Mouse (Mus musculus): ENCODE measurements around the gene Arf3. TPM values are rescaled to one million over a fixed set of nuclear protein-coding genes. Genes with fewer than 3 reads are reported as not detected.

The Arf3 gene
- polyA plus RNA-seq, 1 experiment = 165 TPM

DNA sequence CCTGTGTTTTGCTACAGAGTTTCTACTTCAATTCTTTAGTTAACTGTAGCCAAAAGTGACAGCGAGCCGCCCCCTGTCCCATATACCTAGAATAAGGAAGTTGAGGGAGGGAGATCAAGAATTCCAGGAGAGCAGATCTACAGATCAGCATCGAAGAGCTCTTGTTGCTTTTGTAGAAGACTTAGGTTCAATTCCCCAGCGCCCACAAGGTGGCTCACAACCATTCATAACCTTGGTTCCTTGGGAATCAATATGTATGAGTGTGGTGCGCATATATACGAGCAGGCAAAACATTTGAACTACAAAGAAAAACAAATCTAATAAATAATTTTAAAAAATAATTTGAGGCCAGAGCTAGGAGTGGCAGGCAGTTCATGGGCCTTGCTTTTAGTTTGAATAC, 18.2 kb upstream of the Arf3 start:
- no peak for TF ChIP-seq POLR2A (IDR thresholded peaks at IDR 0.05; ENCODE audit: control insufficient read depth, extremely low read depth, insufficient read depth, low read length, poor library complexity)
- no peak for TF ChIP-seq CTCF (IDR thresholded peaks at IDR 0.05; ENCODE audit: borderline replicate concordance, control insufficient read depth, extremely low read depth, insufficient read depth, low read length, poor library complexity)
- Histone ChIP-seq H3K4me3 (ENCODE audit: control insufficient read depth, insufficient read depth, low read length) (no peak overlapping the region), H3K27me3 (ENCODE audit: control insufficient read depth, insufficient read depth, low read length) (peaks cover 39% of the 10 kb centered on the region), H3K36me3 (ENCODE audit: control insufficient read depth, insufficient read depth, low read length) (no peaks in the 10 kb centered on the region), H3K4me1 (replicated peaks; ENCODE audit: control insufficient read depth, insufficient read depth, low read length) (peaks cover 18% of the 10 kb centered on the region), H3K27ac (ENCODE audit: control insufficient read depth, insufficient read depth, low read length) (no peak overlapping the region)
- DNase-seq = no peak
- 61% methylated on average over 6 of the region's 6 CpGs for WGBS

DNA sequence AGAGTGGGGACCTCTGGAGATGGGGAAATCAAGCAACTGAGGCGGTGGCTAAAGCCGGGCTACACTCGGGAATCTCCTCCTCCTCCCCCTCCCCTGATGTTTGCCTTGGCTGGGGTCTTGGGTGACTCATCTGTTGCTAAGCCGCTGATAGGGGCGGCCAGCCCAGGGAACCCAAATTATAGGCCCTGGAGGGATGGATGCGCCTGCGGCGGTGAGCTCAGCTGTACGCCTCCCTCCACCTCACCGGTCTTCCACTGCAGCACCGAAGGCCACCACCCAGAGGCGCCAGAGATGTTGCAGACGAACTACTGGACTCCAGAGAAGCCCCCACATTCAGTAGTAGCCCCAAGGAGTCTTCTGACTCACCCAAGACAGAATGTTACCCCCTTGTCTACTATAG, 17.6 kb upstream of the Arf3 start:
- Histone ChIP-seq H3K4me3 (ENCODE audit: control insufficient read depth, insufficient read depth, low read length) (no peak overlapping the region), H3K27me3 (ENCODE audit: control insufficient read depth, insufficient read depth, low read length) (peaks cover 42% of the 10 kb centered on the region), H3K27ac (ENCODE audit: control insufficient read depth, insufficient read depth, low read length) (no peak overlapping the region), H3K4me1 (replicated peaks; ENCODE audit: control insufficient read depth, insufficient read depth, low read length) (peaks cover 23% of the 10 kb centered on the region), H3K36me3 (ENCODE audit: control insufficient read depth, insufficient read depth, low read length) (no peaks in the 10 kb centered on the region)
- WGBS = 45% methylated on average over 13 of the region's 13 CpGs
- no peak for DNase-seq
- TF ChIP-seq CTCF (IDR thresholded peaks at IDR 0.05; ENCODE audit: borderline replicate concordance, control insufficient read depth, extremely low read depth, insufficient read depth, low read length, poor library complexity) (no peak), POLR2A (IDR thresholded peaks at IDR 0.05; ENCODE audit: control insufficient read depth, extremely low read depth, insufficient read depth, low read length, poor library complexity) (no peak)

- Histone ChIP-seq H3K4me1 (replicated peaks; ENCODE audit: control insufficient read depth, insufficient read depth, low read length) (peaks cover 23% of the 10 kb centered on the region), H3K36me3 (ENCODE audit: control insufficient read depth, insufficient read depth, low read length) (no peaks in the 10 kb centered on the region), H3K4me3 (ENCODE audit: control insufficient read depth, insufficient read depth, low read length) (no peak overlapping the region), H3K27me3 (ENCODE audit: control insufficient read depth, insufficient read depth, low read length) (peaks cover 42% of the 10 kb centered on the region), H3K27ac (ENCODE audit: control insufficient read depth, insufficient read depth, low read length) (no peak overlapping the region)
- no peak for DNase-seq
- no peak for TF ChIP-seq CTCF (IDR thresholded peaks at IDR 0.05; ENCODE audit: borderline replicate concordance, control insufficient read depth, extremely low read depth, insufficient read depth, low read length, poor library complexity)
- TF ChIP-seq POLR2A (IDR thresholded peaks at IDR 0.05; ENCODE audit: control insufficient read depth, extremely low read depth, insufficient read depth, low read length, poor library complexity) = no peak
- 25% methylated on average over 8 of the region's 8 CpGs for WGBS
Measured at GRCm38 (mm10) chr15:98780075-98780474, 17.1 kb upstream of the Arf3 start.

GRCm38 (mm10) chr15:98778806-98779205, 15.8 kb upstream of the Arf3 start:
- DNase-seq = no peak
- H3K27me3 ChIP-seq (ENCODE audit: control insufficient read depth, insufficient read depth, low read length) = peaks cover 42% of the 10 kb centered on the region
- no peak overlapping the region for H3K4me3 ChIP-seq (ENCODE audit: control insufficient read depth, insufficient read depth, low read length)
- no peak overlapping the region for H3K27ac ChIP-seq (ENCODE audit: control insufficient read depth, insufficient read depth, low read length)
- TF ChIP-seq CTCF (IDR thresholded peaks at IDR 0.05; ENCODE audit: borderline replicate concordance, control insufficient read depth, extremely low read depth, insufficient read depth, low read length, poor library complexity) = no peak
- no peak for TF ChIP-seq POLR2A (IDR thresholded peaks at IDR 0.05; ENCODE audit: control insufficient read depth, extremely low read depth, insufficient read depth, low read length, poor library complexity)
- H3K4me1 ChIP-seq (replicated peaks; ENCODE audit: control insufficient read depth, insufficient read depth, low read length) = peaks cover 23% of the 10 kb centered on the region
- no peaks in the 10 kb centered on the region for H3K36me3 ChIP-seq (ENCODE audit: control insufficient read depth, insufficient read depth, low read length)
- 3% methylated on average over 10 of the region's 11 CpGs for WGBS

- TF ChIP-seq CTCF (IDR thresholded peaks at IDR 0.05; ENCODE audit: borderline replicate concordance, control insufficient read depth, extremely low read depth, insufficient read depth, low read length, poor library complexity) (no peak), POLR2A (IDR thresholded peaks at IDR 0.05; ENCODE audit: control insufficient read depth, extremely low read depth, insufficient read depth, low read length, poor library complexity) (no peak)
Measured at GRCm38 (mm10) chr15:98778191-98778770, 15.3 kb upstream of the Arf3 start.

DNA sequence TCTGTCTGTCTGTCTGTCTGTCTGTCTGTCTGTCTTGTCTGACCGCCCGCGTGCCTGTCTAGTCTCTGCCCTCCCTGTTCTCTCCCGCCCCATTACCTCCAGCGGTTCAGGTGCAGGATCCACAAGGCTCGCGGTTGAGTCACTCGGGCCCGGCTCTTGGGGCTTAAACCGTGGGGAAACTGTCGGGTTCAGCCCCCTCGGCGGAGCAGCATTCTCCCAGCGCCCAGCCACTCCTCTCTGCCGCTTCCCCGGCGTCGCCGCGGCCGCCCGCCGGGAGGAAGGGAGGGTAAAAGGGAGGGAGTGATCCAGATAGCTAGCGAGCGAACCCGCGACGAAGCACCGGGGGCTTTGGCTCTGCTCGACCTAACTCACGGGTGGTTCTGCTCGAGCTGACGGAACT, 14.7 kb upstream of the Arf3 start, which contains the start of gene Wnt10b:
Wnt10b (minus strand) TSS at position 389 of the 400 bp plus-strand sequence.
- no peaks in the 10 kb centered on the region for H3K36me3 ChIP-seq (ENCODE audit: control insufficient read depth, insufficient read depth, low read length)
- H3K27me3 ChIP-seq (ENCODE audit: control insufficient read depth, insufficient read depth, low read length) = peaks cover 42% of the 10 kb centered on the region
- TF ChIP-seq POLR2A (IDR thresholded peaks at IDR 0.05; ENCODE audit: control insufficient read depth, extremely low read depth, insufficient read depth, low read length, poor library complexity) = no peak
- DNase-seq = no peak
- peaks cover 27% of the 10 kb centered on the region for H3K4me1 ChIP-seq (replicated peaks; ENCODE audit: control insufficient read depth, insufficient read depth, low read length)
- H3K27ac ChIP-seq (ENCODE audit: control insufficient read depth, insufficient read depth, low read length) = no peak within 1 kb of the TSS
- whole genome bisulfite sequencing = under 1% methylated on average over 33 of the region's 33 CpGs
- no peak within 1 kb of the TSS for H3K4me3 ChIP-seq (ENCODE audit: control insufficient read depth, insufficient read depth, low read length)

More at GRCm38 (mm10) chr15:98778191-98778770, 15.3 kb upstream of the Arf3 start:
- WGBS = 3% methylated on average over 25 of the region's 25 CpGs
- Histone ChIP-seq H3K27ac (ENCODE audit: control insufficient read depth, insufficient read depth, low read length) (no peak overlapping the region), H3K27me3 (ENCODE audit: control insufficient read depth, insufficient read depth, low read length) (peaks cover 42% of the 10 kb centered on the region), H3K36me3 (ENCODE audit: control insufficient read depth, insufficient read depth, low read length) (no peaks in the 10 kb centered on the region), H3K4me3 (ENCODE audit: control insufficient read depth, insufficient read depth, low read length) (no peak overlapping the region), H3K4me1 (replicated peaks; ENCODE audit: control insufficient read depth, insufficient read depth, low read length) (peaks cover 23% of the 10 kb centered on the region)
- no peak for DNase-seq
